Mouse (Mus musculus): ENCODE data around the gene Nkx1-1.

The Nkx1-1 gene

DNA sequence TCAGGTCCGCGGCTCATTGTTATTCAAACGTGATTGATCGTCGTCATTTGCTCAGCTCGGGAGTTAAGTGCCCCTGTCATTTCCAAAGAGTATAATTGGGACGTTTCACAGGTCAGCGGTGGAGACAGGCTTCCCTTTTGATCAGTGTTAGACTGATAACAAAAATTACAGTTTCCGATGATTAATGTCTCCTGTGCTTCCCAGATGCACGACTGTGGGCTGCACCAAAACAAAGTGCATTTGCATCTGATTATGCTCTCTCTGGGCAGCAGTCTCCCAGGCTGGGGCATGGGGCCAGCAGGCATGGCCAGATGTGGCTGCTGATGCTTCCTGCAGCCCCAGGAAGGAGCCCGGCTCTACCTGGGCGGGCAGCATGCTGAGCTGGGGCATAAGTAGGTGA lies 33.0 kb downstream of the Nkx1-1 start:
- no peak for DNase-seq

DNA sequence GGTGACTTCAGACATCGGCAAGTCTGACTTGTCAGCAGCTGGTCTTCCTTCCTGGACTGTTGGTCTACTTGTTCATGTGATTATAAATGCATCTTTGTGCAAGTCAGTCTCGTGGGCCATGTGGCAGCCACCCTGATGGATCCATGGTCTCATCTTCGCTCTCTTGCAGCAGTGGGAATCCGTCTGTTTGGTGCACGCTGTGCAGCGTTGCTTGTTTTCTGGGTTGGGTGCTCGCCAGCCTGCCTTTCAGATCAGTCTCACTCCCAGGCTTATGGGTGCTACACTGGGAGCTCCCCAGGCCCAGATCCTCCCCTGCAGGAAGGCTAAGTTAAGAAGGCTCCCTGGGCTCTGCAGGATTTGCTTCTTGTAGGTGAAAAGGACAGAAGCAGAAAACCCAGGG lies 36.9 kb downstream of the Nkx1-1 start:
- DNase-seq: no peak

- DNase-seq: no peak
Measured at GRCm38 (mm10) chr5:33395693-33396092, 38.1 kb downstream of the Nkx1-1 start.

- peak; percentile 52 for DNase-seq
Measured at GRCm38 (mm10) chr5:33393803-33394202, 40.0 kb downstream of the Nkx1-1 start.

DNA sequence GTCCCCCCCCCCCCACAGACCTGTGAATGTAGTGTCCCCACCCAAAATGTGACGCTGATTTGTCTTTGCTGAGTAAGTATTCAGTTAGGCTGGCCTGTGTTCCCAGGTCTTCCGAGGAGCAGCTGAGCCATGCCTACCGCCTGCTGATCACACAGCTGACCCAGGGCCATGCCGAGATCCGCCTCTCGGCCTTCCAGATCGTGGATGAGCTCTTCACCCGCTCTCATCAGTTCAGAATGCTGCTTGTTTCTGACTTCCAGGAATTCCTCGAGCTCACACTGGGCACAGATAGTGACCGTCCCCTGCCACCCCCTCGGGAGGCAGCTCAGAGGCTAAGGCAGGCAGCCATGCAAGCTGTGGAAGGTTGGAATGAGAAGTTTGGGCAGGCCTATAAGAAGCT lies 46.2 kb downstream of the Nkx1-1 start:
- DNase-seq: peak; percentile 41

Measured in cerebellum, adult 11-12 months (tissue).